Mouse (Mus musculus) mesoderm, embryonic 11.5 days (tissue): ENCODE measurements around the gene Aldh3b1.

Experiments used
- DNase-seq: peaks from one replicate; pipeline ENCODE4 v3.0.0-alpha.2; 2012; ENCODE audit warnings: low read depth, low spot score

The Aldh3b1 gene

GRCm38 (mm10) chr19:3942986-3943735 is 13.6 kb upstream of the Aldh3b1 start:
- no peak for DNase-seq

GRCm38 (mm10) chr19:3942315-3942714 is 12.7 kb upstream of the Aldh3b1 start:
- no peak for DNase-seq

- DNase-seq = peak; percentile 25
These were observed 6.6 kb upstream of the Aldh3b1 start for GRCm38 (mm10) chr19:3935896-3936850.

- peak; percentile 71 for DNase-seq
These were observed 5.7 kb upstream of the Aldh3b1 start, which contains the start of gene Unc93b1 for GRCm38 (mm10) chr19:3935032-3935895. Unc93b1 (plus strand) TSS chr19:3935186.

- no peak for DNase-seq
These were observed 2.1 kb upstream of the Aldh3b1 start for GRCm38 (mm10) chr19:3931716-3932115.

GRCm38 (mm10) chr19:3930262-3931057 is 852 bp upstream of the Aldh3b1 start:
- no peak for DNase-seq

GRCm38 (mm10) chr19:3928779-3929178 is 829 bp downstream of the Aldh3b1 start:
- DNase-seq = no peak

GRCm38 (mm10) chr19:3927989-3928388 is 1.6 kb downstream of the Aldh3b1 start:
- no peak for DNase-seq

GRCm38 (mm10) chr19:3926685-3927084 is 2.9 kb downstream of the Aldh3b1 start:
- DNase-seq = no peak

GRCm38 (mm10) chr19:3926279-3926678 is 3.3 kb downstream of the Aldh3b1 start:
- DNase-seq = no peak

- DNase-seq = no peak
These were observed 3.7 kb downstream of the Aldh3b1 start for GRCm38 (mm10) chr19:3925859-3926258.

- DNase-seq = no peak
These were observed 4.7 kb downstream of the Aldh3b1 start for GRCm38 (mm10) chr19:3924868-3925267.

- no peak for DNase-seq
These were observed 5.4 kb downstream of the Aldh3b1 start for GRCm38 (mm10) chr19:3924190-3924589.

GRCm38 (mm10) chr19:3923586-3923985 is 6.0 kb downstream of the Aldh3b1 start:
- peak; percentile 37 for DNase-seq

- DNase-seq = no peak
These were observed 6.8 kb downstream of the Aldh3b1 start for GRCm38 (mm10) chr19:3922661-3923371.

GRCm38 (mm10) chr19:3919928-3920327 is 9.7 kb downstream of the Aldh3b1 start:
- no peak for DNase-seq

GRCm38 (mm10) chr19:3916727-3917126 is 12.9 kb downstream of the Aldh3b1 start:
- DNase-seq = no peak

- no peak for DNase-seq
These were observed 15.1 kb downstream of the Aldh3b1 start for GRCm38 (mm10) chr19:3914535-3914934.

- DNase-seq = no peak
These were observed 15.9 kb downstream of the Aldh3b1 start for GRCm38 (mm10) chr19:3913692-3914091.
